Mouse (Mus musculus) right cerebral cortex, adult 18-20 months (tissue): Measurements from ENCODE around the gene Ccnt1.

Experiments
- DNase-seq: peaks from one replicate; pipeline ENCODE4 v3.0.0; 2022; ENCODE audit warnings: mixed read lengths

Ccnt1 gene

DNA sequence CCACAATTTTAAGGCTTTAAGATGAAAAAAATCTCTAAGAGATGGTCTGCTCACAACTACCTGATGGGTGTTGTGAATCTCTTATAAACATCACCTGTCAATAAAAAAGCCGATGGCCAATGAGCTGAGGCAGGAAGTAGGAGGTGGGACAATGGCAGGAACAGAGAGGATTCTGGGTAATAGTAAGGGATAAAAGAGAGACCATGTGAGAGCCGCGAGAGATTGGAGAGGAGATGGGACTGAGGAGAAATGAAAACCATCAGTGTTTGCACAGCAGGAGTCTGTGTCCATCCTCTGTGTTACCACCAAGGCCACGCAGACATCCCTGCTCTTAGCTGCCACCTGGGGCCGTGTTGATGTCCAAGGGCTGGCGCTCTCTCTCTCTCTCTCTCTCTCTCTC lies 63.4 kb downstream of the Ccnt1 start:
- DNase-seq, result no peak

DNA sequence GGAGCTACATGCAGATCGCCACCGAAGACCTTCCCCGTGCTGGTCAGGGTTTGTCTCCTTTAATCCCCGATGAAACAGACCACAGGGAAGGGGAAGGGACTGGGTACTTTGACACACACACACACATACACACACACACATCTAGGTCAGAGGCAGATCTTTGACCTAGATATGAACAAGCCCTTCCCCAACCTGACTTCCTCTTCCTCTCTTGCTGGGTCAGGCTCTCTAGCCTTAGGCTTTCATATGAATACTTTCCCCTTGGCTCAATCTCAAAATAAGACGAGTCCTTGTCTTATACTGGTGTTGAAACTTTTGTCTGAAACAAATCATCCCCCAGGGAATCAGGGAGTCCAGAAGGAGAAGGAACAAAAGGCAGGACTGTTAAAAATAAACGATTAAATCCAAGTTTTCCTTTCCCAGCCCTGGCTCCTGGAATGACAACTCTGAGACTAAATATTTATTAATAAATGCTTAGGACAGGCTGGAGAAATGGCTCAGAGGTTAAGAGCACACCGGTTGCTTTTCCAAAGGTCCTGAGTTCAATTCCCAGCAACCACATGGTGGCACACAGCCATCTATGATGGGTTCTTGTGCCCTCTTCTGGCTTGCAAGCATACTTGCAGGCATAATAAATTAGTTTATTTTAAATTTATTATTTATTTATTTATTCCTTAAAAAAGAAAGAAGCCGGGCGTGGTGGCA lies 64.3 kb downstream of the Ccnt1 start:
- DNase-seq, result no peak

DNA sequence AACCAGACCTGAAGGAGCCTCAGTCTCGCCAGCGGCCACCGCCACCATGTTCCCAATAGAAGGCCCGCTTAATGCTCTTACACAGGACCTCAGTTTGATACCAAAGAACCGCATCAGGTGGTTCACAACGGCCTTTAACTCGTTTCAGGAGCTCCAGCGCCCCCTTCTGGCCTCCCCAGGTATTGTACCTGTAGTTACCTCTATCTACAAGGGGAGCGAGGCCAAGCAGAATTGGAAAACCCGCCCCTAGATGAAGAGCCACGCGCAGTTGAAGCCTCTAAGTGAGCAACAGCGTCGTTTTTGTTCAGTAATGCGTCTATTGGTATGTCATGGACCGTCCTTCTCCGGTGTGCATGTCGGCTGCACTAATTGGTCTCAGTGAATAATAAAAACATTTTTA lies 66.2 kb downstream of the Ccnt1 start:
- DNase-seq, result no peak

DNA sequence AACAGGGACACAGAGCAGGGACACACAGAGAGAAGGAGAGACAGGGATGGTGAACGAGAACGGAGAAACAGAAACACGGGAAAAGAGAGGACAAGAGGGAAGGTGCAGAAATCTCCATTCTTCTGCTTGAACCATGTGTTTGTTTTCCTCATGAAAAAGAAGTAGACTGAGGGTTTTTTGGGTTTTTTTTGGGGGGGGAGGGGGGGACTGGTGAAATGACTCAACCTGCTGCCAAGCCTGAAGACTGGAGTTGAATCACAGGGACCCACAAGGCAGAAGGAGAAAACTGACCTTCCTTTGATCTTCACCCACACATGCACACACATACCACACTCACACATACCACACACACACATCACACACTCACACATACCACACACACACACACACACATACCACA lies 67.4 kb downstream of the Ccnt1 start:
- DNase-seq, result no peak

DNA sequence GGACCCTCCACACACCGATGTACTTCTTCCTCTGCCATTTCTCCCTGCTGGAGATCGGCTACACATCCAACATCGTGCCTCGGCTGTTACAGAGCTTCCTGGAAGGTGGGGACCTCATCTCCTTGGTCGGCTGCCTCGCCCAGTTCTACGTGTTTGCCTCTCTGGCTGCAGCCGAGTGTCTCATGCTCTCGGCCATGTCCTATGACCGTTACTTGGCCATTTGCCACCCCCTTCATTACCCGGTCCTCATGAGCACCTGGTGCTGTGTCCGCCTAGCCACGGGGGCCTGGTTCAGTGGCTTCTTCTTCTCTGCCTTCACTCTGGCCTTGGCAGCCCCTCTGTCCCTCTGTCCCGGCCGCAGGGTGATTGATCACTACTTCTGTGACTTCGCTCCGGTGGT lies 73.1 kb downstream of the Ccnt1 start:
- DNase-seq, result no peak

DNA sequence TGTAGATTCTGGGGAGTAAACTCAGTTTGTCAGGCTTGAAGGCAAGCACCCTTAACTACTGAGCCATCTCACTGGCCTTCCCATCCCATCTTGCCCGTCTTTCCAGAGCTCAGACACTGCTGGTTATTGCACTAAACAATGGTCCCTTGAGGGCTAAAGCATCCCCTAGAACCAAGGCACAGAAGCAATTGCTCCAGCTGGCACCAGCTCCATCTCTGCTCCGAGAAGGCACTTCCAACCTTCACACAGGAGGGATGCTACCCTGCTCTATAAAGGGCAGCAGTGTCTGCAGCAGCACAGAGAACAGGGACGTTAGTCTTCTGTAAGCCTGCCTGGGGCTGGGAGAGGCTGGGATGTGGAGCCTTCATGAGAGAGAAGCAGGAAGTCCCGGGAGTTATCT lies 78.6 kb downstream of the Ccnt1 start, which contains the start of gene Olfr279:
Olfr279 (plus strand) TSS at position 301 of the 400 bp plus-strand sequence.
- DNase-seq, result no peak

DNA sequence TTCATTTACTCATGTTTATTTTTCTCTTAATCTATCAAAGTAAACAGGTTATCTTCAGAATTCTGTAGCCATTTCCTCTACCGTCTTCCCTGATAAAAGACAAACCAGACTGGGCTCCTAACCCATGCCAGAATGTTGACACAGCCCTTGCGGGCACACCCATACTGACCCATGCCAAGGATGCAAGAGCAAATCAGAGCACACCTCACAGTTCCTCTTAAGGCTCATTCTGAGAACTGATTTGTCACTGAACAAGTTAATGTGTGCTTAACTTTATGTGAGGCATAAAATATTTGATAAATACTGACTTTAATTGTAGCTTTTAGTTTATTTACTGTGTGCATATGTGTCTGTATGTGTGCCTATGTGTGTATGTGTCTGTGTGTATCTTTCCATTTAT lies 79.4 kb downstream of the Ccnt1 start:
- DNase-seq, result no peak
